Mouse (Mus musculus) C2C12 (cell line): Measurements from ENCODE around the gene Ubxn6. TPM values are rescaled to one million over a fixed set of nuclear protein-coding genes. Genes with fewer than 3 reads are reported as not detected.

Experiments used
- H3K27me3 ChIP-seq: one replicate; pipeline ENCODE4 v1.6.1; 2011; ENCODE audit not compliant: control insufficient read depth, insufficient read depth, insufficient read length
- H3K36me3 ChIP-seq: one replicate; pipeline ENCODE4 v1.6.1; 2011; ENCODE audit not compliant: control insufficient read depth, insufficient read depth
- H3K4me3 ChIP-seq: one replicate; pipeline ENCODE4 v1.5.1; 2011; ENCODE audit warnings: mild to moderate bottlenecking, control low read depth; ENCODE audit not compliant: poor library complexity, insufficient read depth, severe bottlenecking
- H3K79me2 ChIP-seq: one replicate; pipeline ENCODE4 v1.6.1; 2011; ENCODE audit not compliant: control insufficient read depth, insufficient read depth
- H3K79me3 ChIP-seq: one replicate; pipeline ENCODE4 v1.6.1; 2011; ENCODE audit warnings: low read depth, control low read depth
- H3ac ChIP-seq: one replicate; pipeline ENCODE3; 2011; ENCODE audit warnings: low read depth; ENCODE audit not compliant: control insufficient read depth, insufficient read length
- CEBPB ChIP-seq: IDR thresholded peaks from one replicate; pipeline ENCODE4 v1.6.1; 2011; ENCODE audit warnings: low read depth, mild to moderate bottlenecking, control low read depth, moderate library complexity
- CTCF ChIP-seq: IDR thresholded peaks from one replicate; pipeline ENCODE4 v1.5.1; 2011; ENCODE audit not compliant: control insufficient read depth, insufficient read depth, insufficient read length
- FOSL1 ChIP-seq: IDR thresholded peaks from one replicate; pipeline ENCODE4 v1.8.0; 2011; ENCODE audit warnings: mild to moderate bottlenecking, low read length; ENCODE audit not compliant: poor library complexity, insufficient read depth, severe bottlenecking
- MAX ChIP-seq: IDR thresholded peaks from one replicate; pipeline ENCODE4 v1.6.1; 2011; ENCODE audit warnings: mild to moderate bottlenecking, control low read depth
- MYOD1 ChIP-seq: IDR thresholded peaks from one replicate; pipeline ENCODE4 v1.6.1; 2011; ENCODE audit warnings: low read depth; ENCODE audit not compliant: control insufficient read depth, insufficient read length
- MYOG ChIP-seq: IDR thresholded peaks from one replicate; pipeline ENCODE4 v1.6.1; 2011; ENCODE audit not compliant: control insufficient read depth, insufficient read length; ENCODE audit errors: extremely low read depth
- USF1 ChIP-seq: IDR thresholded peaks from one replicate; pipeline ENCODE4 v1.6.1; 2011; ENCODE audit warnings: low read depth, mild to moderate bottlenecking, control low read depth, moderate library complexity
- polyA plus RNA-seq: library from polyadenylated mRNA; unstranded; fragments of >200 nt; fragmentation: generic; extraction: Trizol; gene quantifications from one replicate; pipeline ENCODE4 v1.2.1, GENCODE M21; 2012; ENCODE audit warnings: missing spikeins

The Ubxn6 gene
- polyA plus RNA-seq, 1 experiment: 40.4 TPM

- H3K79me2 ChIP-seq: peaks cover 73% of the 10 kb centered on the region
- H3K27me3 ChIP-seq: no peaks in the 10 kb centered on the region
- peaks cover 24% of the 10 kb centered on the region for H3K36me3 ChIP-seq
- TF ChIP-seq CTCF (no peak), MAX (no peak), USF1 (no peak), MYOG (no peak)
- H3K4me3 ChIP-seq: no peak overlapping the region
- peak overlapping the region; percentile 99 for H3ac ChIP-seq
- peaks cover 63% of the 10 kb centered on the region for H3K79me3 ChIP-seq
Measured at GRCm38 (mm10) chr17:56034040-56034725, 40.6 kb downstream of the Ubxn6 start.

- Histone ChIP-seq H3K4me3 (no peak overlapping the region), H3K27me3 (no peaks in the 10 kb centered on the region), H3ac (peak overlapping the region; percentile 40), H3K79me2 (peaks cover 86% of the 10 kb centered on the region), H3K79me3 (peaks cover 75% of the 10 kb centered on the region), H3K36me3 (peaks cover 34% of the 10 kb centered on the region)
- TF ChIP-seq CEBPB (no peak), FOSL1 (no peak), USF1 (no peak), MYOG (no peak), MYOD1 (no peak), CTCF (no peak), MAX (no peak)
Measured at GRCm38 (mm10) chr17:56032831-56033230, 42.0 kb downstream of the Ubxn6 start.

GRCm38 (mm10) chr17:56032127-56032733, 42.6 kb downstream of the Ubxn6 start:
- Histone ChIP-seq H3K27me3 (no peaks in the 10 kb centered on the region), H3K79me2 (peaks cover 92% of the 10 kb centered on the region), H3K36me3 (peaks cover 34% of the 10 kb centered on the region), H3ac (peak overlapping the region; percentile 50), H3K79me3 (peaks cover 78% of the 10 kb centered on the region), H3K4me3 (no peak overlapping the region)
- TF ChIP-seq USF1: no peak
- no peak for TF ChIP-seq CEBPB
- TF ChIP-seq MAX: no peak
- TF ChIP-seq MYOG: no peak
- no peak for TF ChIP-seq MYOD1
- no peak for TF ChIP-seq FOSL1
- TF ChIP-seq CTCF: no peak

GRCm38 (mm10) chr17:56031431-56031830, 43.4 kb downstream of the Ubxn6 start:
- H3K27me3 ChIP-seq: no peaks in the 10 kb centered on the region
- H3K4me3 ChIP-seq: no peak overlapping the region
- TF ChIP-seq CTCF (no peak), CEBPB (no peak)
- peaks cover 78% of the 10 kb centered on the region for H3K79me3 ChIP-seq
- H3ac ChIP-seq: no peak overlapping the region
- H3K36me3 ChIP-seq: peaks cover 34% of the 10 kb centered on the region
- peaks cover 99% of the 10 kb centered on the region for H3K79me2 ChIP-seq

- Histone ChIP-seq H3K27me3 (no peaks in the 10 kb centered on the region), H3ac (peak overlapping the region; percentile 15), H3K79me3 (peaks cover 78% of the 10 kb centered on the region), H3K4me3 (no peak overlapping the region), H3K79me2 (peaks cover 96% of the 10 kb centered on the region), H3K36me3 (peaks cover 34% of the 10 kb centered on the region)
- TF ChIP-seq CTCF (peak; percentile 2), MYOD1 (peak; percentile 46), CEBPB (no peak)
Measured at GRCm38 (mm10) chr17:56030919-56031318, 43.9 kb downstream of the Ubxn6 start.

GRCm38 (mm10) chr17:56030238-56030870, 44.5 kb downstream of the Ubxn6 start:
- Histone ChIP-seq H3K79me2 (peaks cover 96% of the 10 kb centered on the region), H3K79me3 (peaks cover 77% of the 10 kb centered on the region), H3K4me3 (no peak overlapping the region), H3K27me3 (no peaks in the 10 kb centered on the region), H3ac (peak overlapping the region; percentile 15), H3K36me3 (peaks cover 34% of the 10 kb centered on the region)
- TF ChIP-seq MYOG (no peak), USF1 (no peak), CEBPB (no peak), CTCF (no peak), FOSL1 (no peak), MAX (no peak), MYOD1 (no peak)
